Mouse (Mus musculus) retina, postnatal 7 days (tissue): ENCODE measurements around the gene Umps.
A peak's percentile ranks its signal among the peaks of the same experiment; 100 is the strongest.

Experiments used
- DNase-seq: peaks from one replicate; pipeline ENCODE4 v3.0.0-alpha.2; 2012; ENCODE audit warnings: low read depth, low spot score

Gene Umps

GRCm38 (mm10) chr16:33954793-33955192 lies 12.0 kb downstream of the Umps start:
- DNase-seq, result no peak

GRCm38 (mm10) chr16:33953008-33953407 lies 13.8 kb downstream of the Umps start:
- DNase-seq, result no peak

- DNase-seq, result peak; percentile 81
Observed at GRCm38 (mm10) chr16:33950830-33951229, 16.0 kb downstream of the Umps start.

- no peak for DNase-seq
Observed at GRCm38 (mm10) chr16:33950386-33950785, 16.5 kb downstream of the Umps start.

- DNase-seq, result no peak
Observed at GRCm38 (mm10) chr16:33947664-33948571, 18.9 kb downstream of the Umps start.

- no peak for DNase-seq
Observed at GRCm38 (mm10) chr16:33946021-33946420, 20.8 kb downstream of the Umps start.

GRCm38 (mm10) chr16:33944772-33945171 lies 22.1 kb downstream of the Umps start:
- no peak for DNase-seq

GRCm38 (mm10) chr16:33944126-33944525 lies 22.7 kb downstream of the Umps start:
- no peak for DNase-seq

GRCm38 (mm10) chr16:33943388-33943787 lies 23.4 kb downstream of the Umps start:
- DNase-seq, result no peak

- DNase-seq, result no peak
Observed at GRCm38 (mm10) chr16:33942341-33942740, 24.5 kb downstream of the Umps start.

- no peak for DNase-seq
Observed at GRCm38 (mm10) chr16:33941271-33941781, 25.5 kb downstream of the Umps start.

- DNase-seq, result no peak
Observed at GRCm38 (mm10) chr16:33940095-33940494, 26.7 kb downstream of the Umps start.

GRCm38 (mm10) chr16:33939636-33940035 lies 27.2 kb downstream of the Umps start:
- DNase-seq, result no peak

- DNase-seq, result no peak
Observed at GRCm38 (mm10) chr16:33939133-33939531, 27.7 kb downstream of the Umps start.

GRCm38 (mm10) chr16:33938311-33939132 lies 28.3 kb downstream of the Umps start:
- DNase-seq, result no peak

- no peak for DNase-seq
Observed at GRCm38 (mm10) chr16:33937567-33937966, 29.3 kb downstream of the Umps start.

GRCm38 (mm10) chr16:33936885-33937284 lies 30.0 kb downstream of the Umps start:
- DNase-seq, result no peak

- no peak for DNase-seq
Observed at GRCm38 (mm10) chr16:33935407-33935785, 31.4 kb downstream of the Umps start.

- DNase-seq, result no peak
Observed at GRCm38 (mm10) chr16:33934701-33935406, 32.0 kb downstream of the Umps start.

- no peak for DNase-seq
Observed at GRCm38 (mm10) chr16:33933411-33933810, 33.4 kb downstream of the Umps start.

- DNase-seq, result no peak
Observed at GRCm38 (mm10) chr16:33932126-33932525, 34.7 kb downstream of the Umps start.

GRCm38 (mm10) chr16:33931682-33932081 lies 35.2 kb downstream of the Umps start:
- DNase-seq, result peak; percentile 59
